Mouse (Mus musculus): ENCODE measurements around the gene Sesn1.
A peak's percentile ranks its signal among the peaks of the same experiment; 100 is the strongest.

The Sesn1 gene

DNA sequence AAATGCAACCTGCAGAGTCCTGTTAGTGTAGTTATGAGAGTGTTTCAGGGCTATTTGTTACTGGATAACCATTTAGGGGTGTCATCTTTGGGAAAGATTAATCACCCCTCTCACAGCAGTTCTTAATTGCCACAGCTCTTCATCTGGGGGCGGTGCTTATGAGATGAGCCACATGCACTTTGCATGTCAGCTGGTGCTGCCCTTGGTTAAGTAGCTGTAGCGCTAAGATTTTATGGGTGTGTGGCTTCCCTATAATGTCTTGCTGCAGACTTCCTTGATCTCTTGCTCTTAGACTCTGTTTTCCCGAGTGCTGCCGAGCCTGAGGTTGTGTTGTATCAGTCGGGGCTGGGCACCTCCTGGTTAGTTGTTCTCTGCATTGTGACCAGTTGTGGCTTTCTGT, 58.2 kb downstream of the Sesn1 start:
- DNase-seq (ENCODE audit: extremely low spot score, low spot score): no peak

DNA sequence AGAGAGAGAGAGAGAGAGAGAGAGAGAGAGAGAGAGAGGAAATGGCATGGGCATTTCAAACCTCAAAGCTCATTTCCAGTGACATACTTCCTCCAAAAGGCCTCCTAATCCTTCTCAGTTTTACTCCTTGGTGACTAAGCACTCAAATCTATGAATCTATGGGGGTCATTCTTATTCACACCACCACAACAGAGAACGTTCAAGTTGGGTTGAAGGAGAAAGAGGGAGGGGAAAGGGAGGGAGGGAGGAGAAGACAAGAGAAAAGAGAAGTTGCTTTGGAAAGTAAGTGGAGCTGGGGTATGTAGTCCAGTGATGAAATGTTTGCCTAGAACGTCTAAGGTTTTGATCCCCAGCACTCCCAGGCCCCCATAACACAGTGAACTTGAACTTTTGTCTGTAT, 60.4 kb downstream of the Sesn1 start:
- DNase-seq (ENCODE audit: extremely low spot score, low spot score): no peak

DNA sequence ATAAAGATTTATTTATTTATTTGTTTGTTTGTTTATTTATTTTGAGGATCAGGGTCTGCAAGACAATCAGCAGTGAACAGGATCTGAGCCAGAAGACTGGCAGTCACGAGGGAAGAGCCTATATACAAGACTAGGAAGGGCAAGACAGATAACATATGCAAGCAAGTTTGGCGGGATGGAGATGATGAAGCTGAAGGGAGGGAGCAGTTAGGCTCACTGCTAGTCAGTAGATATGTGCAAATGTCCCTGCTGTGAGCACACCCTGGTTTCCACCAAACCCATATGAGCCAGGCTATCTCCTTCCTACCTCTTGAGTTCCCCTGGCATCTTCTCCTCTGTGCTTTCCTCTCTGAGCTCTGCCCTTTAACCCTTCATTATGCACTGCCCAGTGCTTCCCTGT, 61.8 kb downstream of the Sesn1 start:
- DNase-seq (ENCODE audit: extremely low spot score, low spot score): no peak

DNA sequence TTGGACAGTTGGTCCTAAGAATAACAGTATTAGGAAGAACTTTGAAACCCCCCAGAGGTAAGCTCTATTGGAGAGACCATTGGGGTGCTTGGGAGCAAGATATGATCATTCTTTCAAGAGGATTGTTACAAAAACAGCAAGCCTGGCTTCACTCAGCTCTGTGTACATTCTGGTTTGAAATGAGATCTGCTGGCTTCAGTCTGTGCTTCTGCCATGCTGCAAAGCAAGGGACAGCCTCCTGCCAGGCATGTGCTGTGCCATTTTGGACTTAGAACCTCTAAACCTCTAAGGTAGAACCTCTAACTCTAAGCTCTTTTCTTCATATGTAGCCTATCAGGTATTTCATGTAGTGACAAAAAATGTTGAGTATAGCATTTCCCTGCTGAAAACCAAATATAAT, 65.9 kb downstream of the Sesn1 start:
- no peak for DNase-seq (ENCODE audit: extremely low spot score, low spot score)

DNA sequence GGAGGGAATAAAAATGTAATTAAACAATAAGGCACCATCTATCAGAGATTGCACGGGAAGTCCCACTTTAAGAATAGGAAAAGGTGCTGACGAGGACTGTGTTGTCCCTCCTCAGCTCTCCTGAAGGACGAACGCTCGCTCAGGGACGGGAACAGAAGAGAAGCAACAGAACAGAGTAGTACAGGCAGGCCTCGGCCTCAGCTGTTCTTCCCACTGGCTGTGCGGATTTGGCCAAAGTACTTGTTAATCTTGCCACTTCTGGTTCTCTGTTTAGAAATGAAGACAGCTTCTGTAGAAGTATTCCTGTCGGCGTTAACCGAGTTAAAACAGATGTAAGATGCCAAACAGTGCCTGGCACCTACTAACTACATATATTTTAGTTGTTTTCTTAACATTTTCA, 68.6 kb downstream of the Sesn1 start:
- DNase-seq (ENCODE audit: extremely low spot score, low spot score): no peak

DNA sequence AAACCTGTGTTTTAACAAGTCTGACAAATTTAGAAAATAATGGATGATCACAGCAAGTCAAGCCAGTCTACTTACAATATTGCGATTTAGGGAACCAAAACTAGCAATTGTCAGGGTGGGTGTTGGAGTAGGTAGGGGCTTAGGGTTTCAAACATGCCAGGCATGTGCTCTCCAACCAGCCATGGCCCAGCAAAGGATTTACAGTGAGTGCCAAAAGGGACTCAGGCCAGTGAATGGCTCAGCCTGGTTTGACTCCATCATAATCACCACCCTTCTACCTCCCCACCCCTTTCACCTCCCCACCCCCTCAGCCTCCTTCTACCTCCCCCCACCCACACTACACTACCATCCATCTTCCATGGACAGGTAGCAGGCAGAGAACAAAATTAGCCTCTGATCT, 69.9 kb downstream of the Sesn1 start:
- no peak for DNase-seq (ENCODE audit: extremely low spot score, low spot score)

DNA sequence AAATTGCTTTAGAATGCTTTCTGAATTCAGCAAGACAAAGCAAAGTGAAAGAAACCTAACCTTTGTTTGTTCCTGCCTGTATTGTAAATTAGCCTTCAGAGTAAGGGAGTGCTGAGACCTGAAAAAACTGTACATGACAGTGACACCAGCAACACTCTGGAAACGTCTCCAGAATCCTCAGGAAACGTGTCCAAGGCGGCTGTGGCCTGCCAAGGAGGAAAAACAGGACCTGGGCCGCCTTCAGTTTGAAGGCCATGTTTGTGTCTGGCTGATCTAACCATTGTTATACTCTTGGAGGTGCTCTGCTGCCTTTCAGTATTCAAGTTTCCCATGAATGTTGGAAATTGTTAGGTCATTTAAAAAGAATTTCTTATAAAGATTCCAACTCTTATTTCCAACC, 70.5 kb downstream of the Sesn1 start:
- DNase-seq (ENCODE audit: extremely low spot score, low spot score): no peak

DNA sequence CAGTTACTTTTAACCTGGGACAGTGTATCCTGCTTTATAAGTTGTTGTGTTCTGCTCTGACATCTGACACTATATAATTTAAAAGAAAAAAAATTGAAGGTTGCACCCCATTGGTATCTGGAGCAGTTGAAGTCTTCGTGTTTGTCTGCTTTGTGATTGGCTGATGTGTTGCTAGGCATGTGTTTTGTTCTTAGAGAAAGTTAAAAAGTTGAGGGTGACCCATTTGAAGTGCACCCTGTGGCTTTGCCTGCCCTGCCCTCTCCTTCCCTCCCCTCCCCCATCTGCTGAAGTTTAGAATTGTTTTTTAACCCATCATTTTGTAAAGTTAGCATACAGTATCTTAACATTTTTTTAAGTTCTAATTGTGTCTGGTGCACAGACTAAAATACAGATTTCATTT, 71.0 kb downstream of the Sesn1 start:
- DNase-seq (ENCODE audit: extremely low spot score, low spot score): no peak

DNA sequence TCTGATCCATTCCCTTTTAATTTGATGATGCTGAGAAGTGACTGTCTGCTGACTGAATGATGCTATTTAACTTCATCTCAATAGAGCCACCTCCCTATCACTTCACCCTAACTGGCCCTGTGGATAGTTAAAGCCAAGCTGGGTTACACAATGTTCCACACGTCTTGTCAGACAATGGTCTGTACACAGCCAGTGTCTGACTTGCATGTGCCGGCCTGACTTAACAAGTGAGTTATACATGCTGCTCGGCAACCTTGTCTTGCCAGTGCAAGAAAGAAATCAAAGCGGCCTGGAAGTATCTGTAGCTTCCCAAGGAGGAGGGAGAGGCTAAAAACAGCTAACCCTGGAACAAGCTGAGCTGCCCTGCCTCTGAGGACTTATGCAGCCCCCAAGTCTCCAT, 71.7 kb downstream of the Sesn1 start:
- DNase-seq (ENCODE audit: extremely low spot score, low spot score): no peak

DNA sequence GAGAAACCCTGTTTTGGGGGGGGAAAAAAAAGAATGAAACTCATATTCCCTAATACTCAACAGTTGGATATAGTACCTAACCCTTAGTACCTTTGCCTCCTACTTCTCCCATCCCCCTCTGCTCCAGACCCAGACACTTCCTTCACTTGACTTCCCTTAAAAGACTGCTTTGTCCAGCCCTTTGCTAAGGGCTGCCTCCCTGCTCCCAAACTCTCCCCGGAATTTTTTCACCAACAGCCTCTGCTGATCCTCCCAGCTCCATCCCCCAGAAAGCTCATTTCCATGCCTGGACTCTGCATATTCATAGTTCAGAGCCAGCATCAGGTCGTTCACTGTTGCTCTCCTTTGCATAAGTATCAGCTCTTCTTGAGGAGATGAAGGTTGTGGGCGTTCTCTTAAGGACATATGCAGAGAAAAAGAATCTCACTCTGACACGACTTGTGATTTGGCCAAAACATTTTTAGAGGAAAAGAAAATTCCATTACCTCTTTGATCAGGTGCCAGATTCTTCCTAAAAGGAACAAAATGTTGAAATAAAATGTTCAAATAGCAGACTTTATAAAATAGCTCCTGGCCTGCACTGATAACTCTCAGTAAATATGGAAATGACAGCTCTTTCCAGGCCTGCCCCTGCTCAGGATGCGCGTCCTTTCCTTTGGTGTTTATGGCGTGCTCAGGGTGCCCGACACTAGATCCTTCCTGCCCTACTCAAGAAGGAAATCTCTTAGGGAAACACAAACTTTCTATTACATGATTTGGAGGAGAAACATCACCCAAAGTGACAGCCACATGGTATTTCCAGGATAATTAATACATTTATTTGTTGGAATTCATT, 74.2 kb downstream of the Sesn1 start:
- DNase-seq (ENCODE audit: extremely low spot score, low spot score): no peak

DNA sequence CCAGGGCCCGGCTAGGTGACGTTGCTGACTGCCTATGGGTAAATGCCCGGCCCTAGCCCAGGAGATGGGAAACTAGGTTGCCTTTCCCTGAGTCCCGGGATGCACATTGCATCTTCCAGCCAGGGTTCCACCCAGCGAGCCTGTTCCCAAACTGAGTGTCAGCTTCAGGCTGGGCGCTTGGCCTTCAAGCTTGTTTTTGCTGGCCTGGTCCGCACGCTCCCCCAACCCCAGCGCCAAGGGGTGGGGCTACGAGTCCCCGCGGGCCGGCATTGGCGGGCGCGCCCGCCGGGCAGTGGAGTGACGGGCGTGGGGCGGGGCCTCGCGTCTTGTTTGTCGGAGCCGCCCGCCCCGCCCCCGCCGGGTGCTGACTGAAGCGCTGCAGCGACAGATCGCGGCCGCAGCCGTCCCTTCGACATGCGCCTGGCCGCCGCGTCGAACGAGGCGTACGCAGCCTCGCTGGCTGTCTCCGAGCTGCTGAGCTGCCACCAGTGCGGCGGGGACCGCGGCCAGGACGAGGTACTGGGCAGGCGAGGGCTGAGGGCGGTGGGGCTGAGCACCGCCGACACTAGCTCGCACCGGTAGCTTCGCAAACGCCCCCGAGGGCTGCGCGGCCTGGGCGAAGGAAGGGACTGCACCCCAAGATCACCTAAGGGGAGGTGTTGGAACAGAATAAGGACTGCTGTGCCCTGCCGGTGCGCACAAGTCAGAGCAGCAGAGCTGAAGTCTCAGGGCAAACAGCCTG, 77.5 kb downstream of the Sesn1 start:
- peak; percentile 94 for DNase-seq (ENCODE audit: extremely low spot score, low spot score)

DNA sequence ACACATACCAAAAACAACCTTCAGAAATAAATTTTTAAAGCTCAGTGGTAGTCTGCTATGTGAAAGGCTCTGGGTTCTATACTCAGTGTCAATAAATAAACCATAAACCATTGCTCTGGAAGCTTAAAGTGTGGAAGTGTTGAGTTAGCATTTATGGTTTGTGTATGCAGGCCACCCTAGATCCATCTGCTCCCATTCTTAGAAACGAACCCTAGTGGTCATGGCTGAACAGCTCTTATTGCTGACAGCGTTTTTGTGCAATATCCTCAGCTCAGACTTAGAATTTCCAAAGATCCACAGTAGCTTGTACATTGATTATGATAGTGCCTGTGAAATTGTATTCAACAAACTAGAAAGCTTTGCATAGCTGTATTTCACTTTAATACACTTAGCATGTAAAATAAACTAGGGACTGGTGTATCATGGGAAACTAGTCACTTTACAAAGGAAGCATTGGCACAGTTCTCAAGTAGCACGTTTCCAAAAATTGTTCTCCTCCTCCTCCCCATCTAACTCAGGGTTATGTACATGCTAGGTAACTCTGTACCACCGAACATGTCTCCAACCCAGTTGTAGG, 78.7 kb downstream of the Sesn1 start:
- no peak for DNase-seq (ENCODE audit: extremely low spot score, low spot score)

DNA sequence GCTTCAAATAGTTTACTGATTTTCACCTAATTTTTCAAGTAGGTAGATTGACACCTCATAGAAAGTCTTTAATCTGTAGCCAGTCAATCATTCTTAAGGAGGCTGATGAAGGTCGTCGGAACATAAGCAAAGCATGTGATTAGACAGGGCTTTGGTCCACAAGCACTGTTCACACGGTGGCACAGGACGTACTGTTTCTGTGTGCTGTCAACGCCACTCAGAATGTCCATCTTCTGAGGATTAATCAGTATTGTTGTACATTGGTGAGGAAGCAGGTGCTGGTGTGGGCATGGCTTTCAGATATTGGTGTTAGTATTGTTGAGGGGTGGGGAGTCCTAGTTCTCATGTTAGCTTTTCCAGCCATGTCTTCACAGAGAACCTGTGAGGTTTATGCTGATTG, 79.8 kb downstream of the Sesn1 start:
- DNase-seq (ENCODE audit: extremely low spot score, low spot score): no peak

DNA sequence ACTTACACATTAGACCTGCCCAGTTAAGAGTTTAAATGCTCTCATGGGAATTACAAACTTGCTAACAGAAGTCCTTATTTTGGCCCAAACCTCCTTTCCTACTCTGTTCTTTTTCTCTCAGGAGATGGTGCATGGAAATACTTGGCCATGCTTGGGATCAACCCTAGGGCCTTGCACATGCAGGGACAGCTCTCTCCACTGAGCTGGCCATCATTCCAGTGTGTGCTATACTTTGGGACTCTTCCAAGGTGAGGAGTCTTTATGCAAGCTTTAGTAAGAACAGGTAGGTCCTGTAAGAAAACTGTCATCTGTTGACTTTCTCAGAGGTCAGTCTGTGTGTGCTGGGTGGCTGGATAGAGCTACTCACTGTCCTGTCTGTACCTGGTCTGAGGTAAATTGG, 80.8 kb downstream of the Sesn1 start:
- DNase-seq (ENCODE audit: extremely low spot score, low spot score): no peak

DNA sequence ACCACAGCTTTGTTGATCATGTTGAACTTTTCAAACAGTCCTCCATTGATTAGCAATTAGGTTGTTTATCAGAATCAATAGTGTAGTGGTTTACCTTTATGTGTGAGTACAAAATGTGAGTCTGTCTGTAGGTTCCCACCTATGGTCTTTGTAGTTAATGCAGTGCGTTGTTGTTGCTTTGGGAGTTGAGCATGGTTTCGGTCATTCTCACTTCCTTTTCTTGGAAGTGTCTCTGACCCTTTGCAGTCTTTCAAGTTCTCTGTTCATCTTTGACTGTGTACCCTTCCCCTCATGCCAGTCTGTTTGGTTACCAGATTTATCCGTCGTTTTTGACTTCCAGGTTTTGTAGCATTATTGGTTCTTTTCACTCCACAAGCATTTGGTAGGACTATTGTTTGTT, 81.6 kb downstream of the Sesn1 start:
- DNase-seq (ENCODE audit: extremely low spot score, low spot score): no peak

DNA sequence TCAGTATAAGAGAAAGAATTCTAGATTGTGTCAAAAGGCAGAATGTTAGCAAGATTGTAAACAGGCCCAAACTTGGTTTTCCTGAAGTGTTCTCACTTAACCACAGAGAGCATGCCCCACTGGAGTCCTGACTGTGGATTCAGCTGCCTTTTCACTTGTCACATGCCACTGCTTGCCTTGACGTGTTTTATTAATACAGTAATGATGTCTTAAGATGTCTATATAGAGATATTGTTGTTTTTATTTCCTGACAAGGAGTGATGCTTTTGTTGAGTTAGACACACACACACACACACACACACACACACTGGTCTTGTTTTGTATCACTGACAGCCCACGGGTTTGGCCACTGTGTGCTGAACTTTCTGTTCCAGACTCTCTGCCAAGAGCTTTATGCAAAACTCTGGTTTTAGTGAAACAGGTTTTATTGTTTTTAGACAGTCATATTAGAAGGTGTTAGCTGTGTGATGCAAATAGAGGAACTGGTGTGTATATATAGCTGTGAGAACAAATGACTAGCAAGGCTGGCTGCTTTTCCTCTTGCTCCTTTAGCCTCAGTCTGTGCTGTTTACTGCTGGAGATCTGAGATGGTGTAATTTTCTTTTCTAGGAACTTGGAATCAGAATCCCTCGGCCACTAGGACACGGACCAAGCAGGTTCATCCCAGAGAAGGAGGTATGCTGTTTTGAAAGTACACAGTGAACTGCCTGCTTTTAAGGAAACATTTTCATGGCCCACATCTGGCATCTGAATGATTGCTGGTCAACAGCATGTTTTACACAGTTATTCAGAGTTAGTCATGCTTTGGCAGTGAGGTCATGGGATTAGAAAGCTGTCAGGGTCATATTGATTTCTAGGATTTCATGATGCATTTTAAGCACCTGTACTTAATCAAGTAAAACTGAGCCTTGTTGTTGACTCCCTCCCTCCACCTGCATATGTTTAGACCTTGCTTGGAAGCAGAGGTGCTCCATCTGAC, 84.0 kb downstream of the Sesn1 start:
- DNase-seq (ENCODE audit: extremely low spot score, low spot score): no peak

DNA sequence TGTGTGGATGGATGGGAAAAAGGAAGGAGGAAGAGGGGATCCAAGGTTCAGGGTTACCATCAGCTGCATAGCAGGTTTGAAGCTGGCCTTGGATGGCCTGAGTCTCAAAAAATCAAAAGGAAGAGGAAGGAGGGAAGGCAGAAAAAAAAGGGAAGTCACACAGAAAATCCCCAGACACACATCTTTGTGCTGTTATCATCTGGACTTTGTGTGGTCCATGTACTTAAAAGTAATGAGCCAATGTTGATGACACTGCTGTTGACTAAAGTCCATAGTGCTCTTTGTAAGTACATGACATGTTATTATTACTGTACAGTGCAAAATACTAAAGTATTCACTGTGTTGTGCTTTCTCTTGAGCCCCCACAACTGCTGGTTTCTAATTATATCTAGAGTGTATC, 86.7 kb downstream of the Sesn1 start:
- DNase-seq (ENCODE audit: extremely low spot score, low spot score): no peak

DNA sequence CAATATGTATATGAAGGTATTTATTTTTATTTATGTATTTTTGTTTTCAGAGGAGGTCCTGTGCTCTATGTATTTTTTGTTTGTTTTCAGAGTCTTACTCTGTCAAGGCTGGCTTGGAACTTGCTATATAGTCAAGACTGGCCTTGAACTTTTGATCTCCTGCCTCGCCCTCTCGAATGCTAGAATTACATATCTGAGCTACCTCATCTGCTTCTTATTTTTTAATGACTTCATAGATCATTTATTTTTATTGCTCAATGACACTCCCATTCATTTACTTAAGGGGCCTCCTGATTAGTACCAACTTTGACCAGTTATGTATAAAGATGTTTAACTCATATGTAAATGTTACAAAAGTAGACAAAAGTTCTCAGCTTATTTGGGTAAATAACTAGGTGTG, 87.1 kb downstream of the Sesn1 start:
- DNase-seq (ENCODE audit: extremely low spot score, low spot score): no peak

DNA sequence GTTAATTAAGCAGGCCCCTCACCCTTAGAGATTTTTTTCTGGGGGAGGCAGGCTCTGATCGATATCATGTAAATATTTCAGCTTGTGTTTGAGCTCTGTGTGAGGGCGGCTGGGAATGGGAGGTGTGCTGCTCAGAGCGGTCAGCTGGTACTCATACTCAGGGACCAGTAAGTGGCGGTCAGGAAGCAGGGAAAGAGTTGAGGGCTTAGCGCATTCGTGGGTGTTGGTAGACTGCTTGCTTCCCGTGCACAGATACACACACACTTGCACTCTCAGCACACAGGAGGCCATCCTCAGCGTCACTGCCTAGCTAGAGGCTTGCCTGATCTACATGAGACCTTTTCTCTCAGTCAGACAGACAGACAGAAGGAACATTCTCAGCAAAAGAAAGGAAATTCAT, 91.7 kb downstream of the Sesn1 start:
- DNase-seq (ENCODE audit: extremely low spot score, low spot score): no peak

DNA sequence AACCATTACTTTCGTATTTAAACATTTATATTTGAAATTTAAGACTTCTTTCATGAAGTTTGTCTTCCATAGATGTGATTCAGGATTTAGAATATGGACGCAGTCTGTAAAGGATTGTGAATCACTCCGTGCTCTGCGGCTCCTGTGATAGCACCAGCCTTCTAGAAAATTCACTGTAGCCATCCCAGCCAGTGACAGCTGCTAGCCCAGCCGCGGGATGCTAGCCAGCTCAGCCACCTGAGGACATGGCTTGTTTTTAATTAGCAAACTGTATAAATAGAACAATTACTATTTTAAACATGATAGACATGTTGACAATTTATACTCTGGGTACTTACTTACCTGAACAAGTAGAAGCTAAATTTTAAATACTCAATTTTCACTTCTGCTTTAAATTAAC, 92.1 kb downstream of the Sesn1 start:
- DNase-seq (ENCODE audit: extremely low spot score, low spot score): no peak

DNA sequence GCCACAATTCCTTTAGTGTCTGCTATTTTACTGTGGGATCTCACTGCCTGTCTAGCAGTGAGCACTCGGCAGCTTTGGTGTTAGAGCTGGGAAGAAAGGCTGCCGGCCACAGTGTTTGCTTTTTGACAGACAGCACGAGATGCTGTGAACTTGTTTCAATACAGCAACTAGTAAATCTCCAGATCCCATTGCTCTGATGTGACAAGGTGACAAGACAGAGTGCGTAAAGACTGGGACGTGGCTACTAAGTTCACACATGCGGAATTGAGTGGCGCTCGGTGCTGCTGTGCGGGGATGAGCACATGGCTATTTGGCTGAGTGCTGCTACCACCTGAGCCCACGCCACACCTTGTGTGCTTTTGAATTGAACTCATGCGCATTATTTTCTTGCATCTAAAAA, 97.7 kb downstream of the Sesn1 start:
- DNase-seq (ENCODE audit: extremely low spot score, low spot score): no peak

DNA sequence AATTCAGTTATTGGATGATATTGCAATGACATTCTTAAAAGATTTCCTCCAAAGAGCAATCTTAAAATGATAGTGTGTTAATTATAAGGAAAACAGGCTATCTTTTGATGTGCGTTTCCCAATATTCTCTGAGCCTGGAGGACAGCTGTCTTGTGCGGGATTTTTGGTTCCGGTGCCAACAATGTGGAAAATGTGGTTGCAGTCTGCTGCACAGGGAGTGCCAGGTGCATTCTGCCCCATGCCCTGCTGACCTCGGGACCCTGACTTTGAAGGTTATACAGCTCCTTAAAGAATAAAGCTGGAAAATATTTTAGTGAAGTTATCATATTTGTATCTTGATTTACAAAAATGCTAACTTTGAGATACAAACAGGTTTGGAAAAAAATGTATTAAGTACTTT, 98.2 kb downstream of the Sesn1 start:
- DNase-seq (ENCODE audit: extremely low spot score, low spot score): no peak
